Mouse (Mus musculus) stomach, embryonic 14.5 days (tissue): ENCODE measurements at regions not wholly inside any gene's neighbourhood (a gene's known extent, or its start where the extent isn't known, plus 50 kb on each side); places are given as distances from the start of the nearest gene placed in this dataset.

Experiments used
- ATAC-seq: fragments of 200-750 bp; cut with Nextera tagmentation; 2 replicates; pipeline ENCODE4 v1.8.0; 2017; ENCODE audit warnings: low read depth, moderate TSS enrichment; ENCODE audit not compliant: insufficient number of reproducible peaks, insufficient read depth, low FRiP score
- H3K27ac ChIP-seq: fragments of 300-500 bp; sonication (generic); 2 replicates; pipeline ENCODE4 v1.5.1; 2014; ENCODE audit warnings: mild to moderate bottlenecking, low read length, moderate library complexity, mixed read lengths
- H3K27me3 ChIP-seq: fragments of 300-500 bp; sonication (generic); 2 replicates; pipeline ENCODE4 v1.6.1; 2014; ENCODE audit warnings: low read length, control low read depth, mixed read lengths; ENCODE audit not compliant: control insufficient read depth, insufficient read depth
- H3K36me3 ChIP-seq: fragments of 300-500 bp; sonication (generic); 2 replicates; pipeline ENCODE4 v1.6.1; 2014; ENCODE audit warnings: mild to moderate bottlenecking, control low read depth, low read length, moderate library complexity, mixed read lengths; ENCODE audit not compliant: control insufficient read depth, insufficient read depth
- H3K4me1 ChIP-seq: fragments of 300-500 bp; sonication (generic); 2 replicates; pipeline ENCODE4 v1.6.1; 2014; ENCODE audit warnings: low read length, control low read depth, mixed read lengths; ENCODE audit not compliant: control insufficient read depth, insufficient read depth
- H3K4me2 ChIP-seq: fragments of 300-500 bp; sonication (generic); replicated peaks from 2 replicates; pipeline ENCODE4 v1.6.1; 2014; ENCODE audit warnings: low read depth, low read length, control low read depth
- H3K4me3 ChIP-seq: fragments of 300-500 bp; sonication (generic); 2 replicates; pipeline ENCODE4 v1.5.1; 2014; ENCODE audit warnings: low read depth, low read length, control low read depth
- H3K9ac ChIP-seq: fragments of 300-500 bp; sonication (generic); replicated peaks from 2 replicates; pipeline ENCODE4 v1.6.1; 2014; ENCODE audit warnings: low read depth, mild to moderate bottlenecking, control low read depth, low read length, moderate library complexity, mixed read lengths
- H3K9me3 ChIP-seq: fragments of 300-500 bp; sonication (generic); 2 replicates; pipeline ENCODE4 v1.6.1; 2016; ENCODE audit warnings: low read depth, low read length, control low read depth; ENCODE audit not compliant: control insufficient read depth
- WGBS: fragments of 180-500 bp; shearing (Covaris S2); extraction: QIAGEN DNeasy Blood & Tissue Kit; methylation state at CpG from one replicate; pipeline ENCODE4 v1.1.7; 2014; 5-methylcytosine and 5-hydroxymethylcytosine counted together

GRCm38 (mm10) chr16:71997634-71998278 lies 310.4 kb upstream of the Robo1 start:
- no peak overlapping the region for H3K9ac ChIP-seq
- H3K9me3 ChIP-seq = no peaks in the 10 kb centered on the region
- H3K36me3 ChIP-seq = no peaks in the 10 kb centered on the region
- no peaks in the 10 kb centered on the region for H3K27me3 ChIP-seq
- H3K4me3 ChIP-seq = no peak overlapping the region
- no peaks in the 10 kb centered on the region for H3K4me1 ChIP-seq
- H3K27ac ChIP-seq = no peak overlapping the region
- no peak for ATAC-seq
- no peak overlapping the region for H3K4me2 ChIP-seq
- WGBS = 95% methylated on average over 3 of the region's 3 CpGs

- WGBS = 3% methylated on average over 27 of the region's 27 CpGs
- peak; percentile 31; the same call in 1 of the 2 replicates for ATAC-seq
- H3K27me3 ChIP-seq = no peaks in the 10 kb centered on the region
- H3K4me2 ChIP-seq = peak overlapping the region; percentile 59
- no peaks in the 10 kb centered on the region for H3K36me3 ChIP-seq
- no peaks in the 10 kb centered on the region; the same call in 1 of the 2 replicates for H3K4me1 ChIP-seq
- no peaks in the 10 kb centered on the region for H3K9me3 ChIP-seq
- no peak overlapping the region for H3K27ac ChIP-seq
- 0 out of 2 replicates have a peak overlapping the region, but pooled peaks have one; percentile 10 for H3K9ac ChIP-seq
- peak overlapping the region; percentile 35 for H3K4me3 ChIP-seq
These were observed 280.5 kb upstream of the Robo1 start for GRCm38 (mm10) chr16:72027404-72028215.

GRCm38 (mm10) chr16:72028216-72028610 lies 279.9 kb upstream of the Robo1 start:
- Histone ChIP-seq H3K9me3 (no peaks in the 10 kb centered on the region), H3K27me3 (no peaks in the 10 kb centered on the region), H3K4me3 (peak overlapping the region; percentile 35), H3K36me3 (no peaks in the 10 kb centered on the region), H3K9ac (no peak overlapping the region), H3K4me2 (peak overlapping the region; percentile 59), H3K4me1 (no peaks in the 10 kb centered on the region; the same call in 1 of the 2 replicates), H3K27ac (no peak overlapping the region)
- 8% methylated on average over 6 of the region's 6 CpGs for WGBS
- no peak for ATAC-seq

GRCm38 (mm10) chr16:72028798-72029197 lies 279.3 kb upstream of the Robo1 start:
- peak overlapping the region; percentile 35 for H3K4me3 ChIP-seq
- no peaks in the 10 kb centered on the region for H3K9me3 ChIP-seq
- H3K4me1 ChIP-seq = no peaks in the 10 kb centered on the region; the same call in 1 of the 2 replicates
- no peak for ATAC-seq
- no peaks in the 10 kb centered on the region for H3K27me3 ChIP-seq
- no peak overlapping the region for H3K27ac ChIP-seq
- peak overlapping the region; percentile 59 for H3K4me2 ChIP-seq
- H3K36me3 ChIP-seq = no peaks in the 10 kb centered on the region
- whole genome bisulfite sequencing = 1% methylated on average over 18 of the region's 18 CpGs
- H3K9ac ChIP-seq = no peak overlapping the region

GRCm38 (mm10) chr16:72029273-72029672 lies 278.8 kb upstream of the Robo1 start:
- Histone ChIP-seq H3K4me1 (no peaks in the 10 kb centered on the region; the same call in 1 of the 2 replicates), H3K27ac (no peak overlapping the region), H3K9me3 (no peaks in the 10 kb centered on the region), H3K9ac (no peak overlapping the region), H3K36me3 (no peaks in the 10 kb centered on the region), H3K4me2 (peak overlapping the region; percentile 59), H3K27me3 (no peaks in the 10 kb centered on the region), H3K4me3 (peak overlapping the region; percentile 35)
- ATAC-seq = no peak
- 5% methylated on average over 4 of the region's 4 CpGs for WGBS

- 71% methylated on average over 1 of the region's 1 CpGs for WGBS
- ATAC-seq = no peak
- H3K4me3 ChIP-seq = no peak overlapping the region
These were observed 239.9 kb upstream of the Robo1 start for GRCm38 (mm10) chr16:72068254-72068653.

GRCm38 (mm10) chr16:72069581-72069980 lies 238.5 kb upstream of the Robo1 start:
- no peak overlapping the region for H3K9ac ChIP-seq
- no peak for ATAC-seq
- no peak overlapping the region for H3K4me2 ChIP-seq
- H3K9me3 ChIP-seq = no peaks in the 10 kb centered on the region
- no peak overlapping the region for H3K27ac ChIP-seq
- no peaks in the 10 kb centered on the region for H3K4me1 ChIP-seq
- no peaks in the 10 kb centered on the region for H3K27me3 ChIP-seq
- H3K4me3 ChIP-seq = no peak overlapping the region
- WGBS = 66% methylated on average over 2 of the region's 2 CpGs
- no peaks in the 10 kb centered on the region for H3K36me3 ChIP-seq

More at GRCm38 (mm10) chr16:72068254-72068653, 239.9 kb upstream of the Robo1 start:
- Histone ChIP-seq H3K36me3 (no peaks in the 10 kb centered on the region), H3K4me1 (no peaks in the 10 kb centered on the region), H3K9ac (no peak overlapping the region), H3K27me3 (no peaks in the 10 kb centered on the region), H3K4me2 (no peak overlapping the region), H3K27ac (no peak overlapping the region), H3K9me3 (no peaks in the 10 kb centered on the region)

GRCm38 (mm10) chr16:72071756-72072471 lies 236.2 kb upstream of the Robo1 start:
- Histone ChIP-seq H3K36me3 (no peaks in the 10 kb centered on the region), H3K9me3 (no peaks in the 10 kb centered on the region), H3K4me3 (no peak overlapping the region), H3K27me3 (no peaks in the 10 kb centered on the region), H3K27ac (no peak overlapping the region), H3K4me1 (no peaks in the 10 kb centered on the region), H3K9ac (no peak overlapping the region), H3K4me2 (no peak overlapping the region)
- no peak for ATAC-seq
- WGBS = 67% methylated on average over 2 of the region's 2 CpGs
